9 mouse cellular contexts compared by ENCODE assay signal in the genomic region with DNA sequence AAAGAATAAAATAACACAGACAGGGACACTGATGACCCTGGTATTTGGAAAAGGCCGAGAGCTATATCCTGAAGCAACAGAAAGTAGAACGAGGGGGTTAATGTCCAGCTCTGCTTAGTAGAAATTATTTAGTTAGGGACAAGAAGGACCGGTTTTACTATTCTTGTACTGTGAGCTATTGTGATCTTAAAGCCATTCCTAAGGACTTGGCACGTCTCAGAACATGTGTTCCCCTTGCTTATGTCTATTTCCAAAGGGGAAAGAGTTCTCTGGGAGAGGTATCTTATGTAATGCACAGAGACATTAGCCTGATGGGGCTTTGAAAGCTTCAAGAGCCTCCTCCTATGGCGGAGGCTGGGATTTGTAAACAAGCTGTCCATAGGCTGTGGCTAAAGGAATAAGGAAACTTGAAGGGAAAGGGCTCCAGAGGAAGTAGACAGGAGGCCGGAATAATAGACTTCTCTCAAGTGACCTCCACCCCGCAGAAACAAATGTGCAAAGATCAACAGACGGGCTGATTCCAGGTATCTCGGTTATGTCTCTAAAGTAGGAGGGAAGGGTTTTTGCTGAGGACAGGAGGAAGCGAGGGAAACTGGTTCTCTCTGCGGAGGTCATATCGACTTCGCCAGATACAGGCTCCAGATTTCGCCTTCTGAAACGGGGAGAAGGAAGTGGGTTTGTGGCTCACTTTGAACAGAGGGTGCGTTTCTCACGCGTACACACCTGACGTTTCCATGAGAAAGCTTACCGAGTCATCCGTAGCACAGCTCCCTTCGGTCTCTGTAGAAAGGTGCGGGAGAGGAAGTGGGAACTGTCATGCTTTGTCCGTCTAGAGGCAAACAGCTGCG. TPM values are rescaled to one million over a fixed set of nuclear protein-coding genes. Genes with fewer than 3 reads are reported as not detected.
DNase-seq lines count a peak whose midpoint lies in the region; ATAC-seq and TF ChIP-seq lines count a peak whose summit lies in the region.
"Had no signal": no experiment of that assay in that cellular context is flagged by ENCODE, and none has a peak within 500 bp of the region (broad histone marks: within the 10 kb centered on the region; RNA-seq: fewer than 3 reads in every experiment).

No protein-coding gene starts in this region.

- no peak for TF ChIP-seq CTCF in spleen, adult 2 months (IDR thresholded peaks at IDR 0.05; ENCODE audit: extremely low read depth, insufficient read depth, insufficient read length, insufficient replicate concordance)

- TF ChIP-seq POLR2A in spleen, adult 2 months (IDR thresholded peaks at IDR 0.05; ENCODE audit: low read depth, low read length), result no peak

- ATAC-seq in hematopoietic stem cell, adult 5-6 weeks (replicated peaks in 1 of 2; ENCODE audit: insufficient read depth in 1 of 2, low FRiP score in 2 of 2, low TSS enrichment in 1 of 2, low read depth in 1 of 2, poor library complexity in 2 of 2, severe bottlenecking in 2 of 2), result peak; percentile 43 to 80

- H3K27me3 ChIP-seq in spleen, adult 2 months (ENCODE audit: control insufficient read depth, insufficient read depth, low read length), result no peaks in the 10 kb centered on the region
- peaks cover 17% of the 10 kb centered on the region for H3K27me3 ChIP-seq in midbrain, embryonic 10.5 days (ENCODE audit: low read depth, poor library complexity, severe bottlenecking)
- H3K27me3 ChIP-seq: limb, embryonic 15.5 days had no signal

- peaks cover 5% of the 10 kb centered on the region for H3K4me1 ChIP-seq in spleen, adult 2 months (ENCODE audit: control insufficient read depth, insufficient read depth, insufficient read length)
- peaks cover 2% of the 10 kb centered on the region; the same call in 1 of the 2 replicates for H3K4me1 ChIP-seq in midbrain, embryonic 10.5 days
- H3K4me1 ChIP-seq: limb, embryonic 15.5 days had no signal

- no peaks in the 10 kb centered on the region for H3K9me3 ChIP-seq in midbrain, embryonic 10.5 days (replicated peaks)
- H3K9me3 ChIP-seq: limb, embryonic 15.5 days had no signal

- DNase-seq in spleen, adult 2 months (ENCODE audit: low read depth in 1 of 2, low spot score in 2 of 2), result peak; percentile 12 to 17
- DNase-seq in spleen, postnatal 4 days (ENCODE audit: low spot score in 2 of 2), result no peak
- DNase-seq in lung, postnatal 14 days, result peak; percentile 25
- DNase-seq in thymus, postnatal 4 days, result peak; percentile 25
- DNase-seq in gastrocnemius, postnatal 4 days (ENCODE audit: low spot score in 2 of 2), result no peak
- DNase-seq in spleen, postnatal 36 days (ENCODE audit: low spot score in 2 of 2), result no peak
- no peak for DNase-seq in midbrain, embryonic 10.5 days (ENCODE audit: low spot score)

- 21% methylated on average over 25 of the region's 25 CpGs for WGBS in spleen, adult 2 months
- WGBS in midbrain, embryonic 10.5 days, result 84% methylated on average over 25 of the region's 25 CpGs

- H3K27ac ChIP-seq in spleen, adult 2 months (ENCODE audit: insufficient read depth, low read length), result 0 out of 2 replicates have a peak overlapping the region, but pooled peaks have one; percentile 1
- H3K27ac ChIP-seq in midbrain, embryonic 10.5 days (replicated peaks), result no peak overlapping the region
- H3K27ac ChIP-seq: limb, embryonic 15.5 days had no signal

- H3K36me3 ChIP-seq in spleen, adult 2 months (ENCODE audit: control insufficient read depth, insufficient read depth, low read length), result no peaks in the 10 kb centered on the region
- H3K36me3 ChIP-seq in midbrain, embryonic 10.5 days, result no peaks in the 10 kb centered on the region
- H3K36me3 ChIP-seq: limb, embryonic 15.5 days had no signal

- peak overlapping the region; percentile 19; the same call in 1 of the 2 replicates for H3K4me3 ChIP-seq in spleen, adult 2 months (ENCODE audit: extremely low read depth, insufficient read depth, insufficient read length)
- H3K4me3 ChIP-seq in midbrain, embryonic 10.5 days, result no peak overlapping the region
- H3K4me3 ChIP-seq: limb, embryonic 15.5 days had no signal

RNA-seq across cellular contexts. Expression of gene Lcp1, which starts 5.4 kb away (rescaled TPM):
- polyA plus RNA-seq in spleen, adult 2 months (2012; rRNA removed), result 62.6 and 72.9 TPM in 2 replicates
- 384 and 452 TPM in 2 replicates for total RNA-seq in hematopoietic stem cell, adult 5-6 weeks (2017)
- 10 to 100 TPM; 22.2 to 25.4 TPM for total RNA-seq in gastrocnemius, postnatal 4 days (2021)
- polyA plus RNA-seq in midbrain, embryonic 10.5 days (2016; fragmentation: Nextera tagmentation; extraction: Ambion mirVana), result 26.4 and 28.7 TPM in 2 replicates

RNA-seq across cellular contexts. Expression of gene Lrrc63, which starts 5.7 kb away (rescaled TPM):
- 0.04 TPM in 1 of 2 replicates, not detected in the other for polyA plus RNA-seq in spleen, adult 2 months (2012; rRNA removed)
- total RNA-seq in hematopoietic stem cell, adult 5-6 weeks (2017), result not detected in 2 replicates
- total RNA-seq in gastrocnemius, postnatal 4 days (2021), result not detected
- 0.17 and 0.19 TPM in 2 replicates for polyA plus RNA-seq in midbrain, embryonic 10.5 days (2016; fragmentation: Nextera tagmentation; extraction: Ambion mirVana)
- polyA plus RNA-seq: limb, embryonic 15.5 days had no signal

Comparison
In these comparisons a context has a peak if more than half of its experiments do, and no peak if none do; other contexts are left out.
1. DNase-seq: peak in spleen, adult 2 months (2 of 2), lung, postnatal 14 days (single experiment) and thymus, postnatal 4 days (single experiment); none in spleen, postnatal 4 days (0 of 2), gastrocnemius, postnatal 4 days (0 of 2), spleen, postnatal 36 days (0 of 2) and midbrain, embryonic 10.5 days (single experiment).
2. RNA of gene Lcp1, which starts 5.4 kb away (total RNA-seq): 384 to 452 TPM in hematopoietic stem cell, adult 5-6 weeks; 22.2 to 25.4 TPM in gastrocnemius, postnatal 4 days; every median in the first group is over 10 times any median in the second.